Mouse (Mus musculus): ENCODE data around the gene Taf3. TPM values are rescaled to one million over a fixed set of nuclear protein-coding genes. Genes with fewer than 3 reads are reported as not detected.

Gene Taf3
- polyA plus RNA-seq, 1 experiment = 7.0 TPM

GRCm38 (mm10) chr2:9872682-9873081, 175.7 kb downstream of the Taf3 start:
- Histone ChIP-seq H3K4me3 (ENCODE audit: insufficient read depth, poor library complexity, severe bottlenecking) (no peak overlapping the region), H3K79me2 (ENCODE audit: control insufficient read depth, insufficient read depth) (peaks cover 11% of the 10 kb centered on the region), H3K36me3 (ENCODE audit: control insufficient read depth, insufficient read depth) (no peaks in the 10 kb centered on the region), H3K27me3 (ENCODE audit: control insufficient read depth, insufficient read depth, insufficient read length) (no peaks in the 10 kb centered on the region), H3ac (ENCODE audit: control insufficient read depth, insufficient read length, low read depth) (no peak overlapping the region), H3K79me3 (ENCODE audit: low read depth) (no peaks in the 10 kb centered on the region)
- TF ChIP-seq CTCF (IDR thresholded peaks at IDR 0.05; ENCODE audit: control insufficient read depth, insufficient read depth, insufficient read length) = no peak
- TF ChIP-seq FOSL1 (IDR thresholded peaks at IDR 0.05; ENCODE audit: insufficient read depth, low read length, poor library complexity, severe bottlenecking) = no peak
- TF ChIP-seq USF1 (IDR thresholded peaks at IDR 0.05; ENCODE audit: low read depth) = no peak
- no peak for TF ChIP-seq MAX (IDR thresholded peaks at IDR 0.05)
- TF ChIP-seq MYOD1 (IDR thresholded peaks at IDR 0.05; ENCODE audit: control insufficient read depth, insufficient read length, low read depth) = no peak
- no peak for TF ChIP-seq MYOG (IDR thresholded peaks at IDR 0.05; ENCODE audit: control insufficient read depth, extremely low read depth, insufficient read length)

DNA sequence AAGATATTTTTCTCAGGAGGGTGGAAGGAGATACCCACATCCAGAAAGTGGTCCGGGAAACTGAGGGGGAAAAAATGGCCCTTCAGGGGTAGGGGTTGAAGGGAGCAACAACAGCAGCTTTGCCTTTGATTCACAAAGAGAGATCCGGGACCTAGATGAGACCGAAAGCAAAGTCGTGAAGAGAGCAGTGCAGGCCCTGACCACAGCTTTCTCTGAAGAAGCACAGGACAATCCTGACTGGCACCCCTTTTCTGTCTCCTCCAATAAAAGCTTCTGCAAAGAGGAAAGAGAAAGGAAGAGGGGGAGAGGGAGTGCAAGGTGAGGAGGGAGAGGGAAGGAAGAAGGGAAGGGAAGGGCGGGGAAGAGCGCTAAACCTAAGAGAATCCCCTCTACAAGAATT, 176.6 kb downstream of the Taf3 start:
- Histone ChIP-seq H3ac (ENCODE audit: control insufficient read depth, insufficient read length, low read depth) (no peak overlapping the region), H3K4me3 (ENCODE audit: insufficient read depth, poor library complexity, severe bottlenecking) (no peak overlapping the region), H3K79me2 (ENCODE audit: control insufficient read depth, insufficient read depth) (peaks cover 4% of the 10 kb centered on the region), H3K79me3 (ENCODE audit: low read depth) (no peaks in the 10 kb centered on the region), H3K36me3 (ENCODE audit: control insufficient read depth, insufficient read depth) (no peaks in the 10 kb centered on the region), H3K27me3 (ENCODE audit: control insufficient read depth, insufficient read depth, insufficient read length) (no peaks in the 10 kb centered on the region)
- no peak for TF ChIP-seq MYOG (IDR thresholded peaks at IDR 0.05; ENCODE audit: control insufficient read depth, extremely low read depth, insufficient read length)
- no peak for TF ChIP-seq MAX (IDR thresholded peaks at IDR 0.05)

DNA sequence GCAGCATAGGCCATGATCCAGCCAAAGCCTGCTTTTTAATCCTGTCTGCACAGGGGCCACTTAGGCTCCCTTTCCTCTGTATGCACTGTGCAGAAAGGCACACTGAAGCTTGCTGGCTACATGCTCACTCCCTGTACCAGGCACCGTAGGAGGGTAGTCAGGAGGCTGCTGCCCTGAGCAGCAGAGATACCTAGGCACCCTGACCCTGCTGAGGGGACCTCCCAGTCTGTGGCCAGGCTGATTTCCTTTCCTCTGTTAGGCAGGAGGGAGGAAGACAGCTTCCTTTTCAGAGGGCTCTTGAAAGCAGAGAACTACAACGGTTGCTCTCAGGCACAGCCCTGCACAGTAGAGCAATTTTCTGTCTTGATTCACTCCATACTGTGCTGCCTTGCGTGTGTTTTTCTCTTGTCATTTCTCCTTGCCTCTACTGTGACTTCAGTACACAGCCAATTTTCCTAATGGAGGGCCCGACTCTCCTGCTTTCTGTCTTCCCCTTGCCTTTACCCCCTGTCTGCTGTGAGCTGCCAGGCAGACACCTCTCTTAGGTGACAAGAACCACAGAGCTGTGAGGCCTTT, 177.2 kb downstream of the Taf3 start:
- no peaks in the 10 kb centered on the region for H3K36me3 ChIP-seq (ENCODE audit: control insufficient read depth, insufficient read depth)
- H3ac ChIP-seq (ENCODE audit: control insufficient read depth, insufficient read length, low read depth) = no peak overlapping the region
- no peak for TF ChIP-seq CEBPB (IDR thresholded peaks at IDR 0.05; ENCODE audit: low read depth)
- no peak for TF ChIP-seq FOSL1 (IDR thresholded peaks at IDR 0.05; ENCODE audit: insufficient read depth, low read length, poor library complexity, severe bottlenecking)
- TF ChIP-seq CTCF (IDR thresholded peaks at IDR 0.05; ENCODE audit: control insufficient read depth, insufficient read depth, insufficient read length) = no peak
- no peak for TF ChIP-seq MAX (IDR thresholded peaks at IDR 0.05)
- TF ChIP-seq USF1 (IDR thresholded peaks at IDR 0.05; ENCODE audit: low read depth) = no peak
- no peak overlapping the region for H3K4me3 ChIP-seq (ENCODE audit: insufficient read depth, poor library complexity, severe bottlenecking)
- no peaks in the 10 kb centered on the region for H3K27me3 ChIP-seq (ENCODE audit: control insufficient read depth, insufficient read depth, insufficient read length)
- H3K79me2 ChIP-seq (ENCODE audit: control insufficient read depth, insufficient read depth) = no peaks in the 10 kb centered on the region
- H3K79me3 ChIP-seq (ENCODE audit: low read depth) = no peaks in the 10 kb centered on the region

DNA sequence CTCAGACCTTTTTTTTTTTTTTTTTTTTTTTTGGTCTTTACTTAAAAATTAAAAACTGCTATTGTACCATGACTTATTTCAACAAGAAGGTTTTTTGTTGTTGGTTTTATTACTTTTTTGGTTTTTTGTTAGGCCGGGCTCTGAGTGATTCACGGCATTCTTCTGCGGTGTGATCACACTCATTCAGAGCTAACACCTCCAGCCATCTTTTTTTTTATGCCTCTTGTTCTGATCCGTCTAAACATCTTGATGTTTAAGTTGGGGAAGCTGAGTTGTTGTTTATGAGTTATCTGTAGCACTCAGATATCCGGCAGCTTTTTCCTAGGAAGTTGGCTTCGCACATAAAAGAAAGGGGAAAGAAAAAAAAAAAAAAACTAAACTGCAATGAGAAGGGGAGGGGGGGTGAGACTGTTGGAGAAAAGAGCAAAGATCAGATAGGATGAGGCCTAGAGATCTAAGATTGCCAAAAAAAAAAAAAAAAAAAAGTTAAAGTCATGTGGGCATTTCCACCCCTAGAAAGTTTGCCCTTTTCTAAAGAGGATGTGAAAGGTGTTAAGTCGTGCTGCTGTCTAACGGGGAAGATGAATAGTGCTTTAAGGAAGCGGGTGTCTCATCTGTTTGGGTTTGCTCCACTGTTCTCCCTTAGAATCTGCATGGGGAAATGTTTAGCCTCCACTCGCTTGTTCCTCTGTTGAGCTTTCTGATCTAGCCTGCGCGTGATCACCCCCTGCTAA, 181.1 kb downstream of the Taf3 start:
- Histone ChIP-seq H3K79me2 (ENCODE audit: control insufficient read depth, insufficient read depth) (no peaks in the 10 kb centered on the region), H3ac (ENCODE audit: control insufficient read depth, insufficient read length, low read depth) (no peak overlapping the region), H3K27me3 (ENCODE audit: control insufficient read depth, insufficient read depth, insufficient read length) (no peaks in the 10 kb centered on the region), H3K36me3 (ENCODE audit: control insufficient read depth, insufficient read depth) (peaks cover 10% of the 10 kb centered on the region), H3K79me3 (ENCODE audit: low read depth) (no peaks in the 10 kb centered on the region), H3K4me3 (ENCODE audit: insufficient read depth, poor library complexity, severe bottlenecking) (no peak overlapping the region)
- TF ChIP-seq MAX (IDR thresholded peaks at IDR 0.05) (no peak), MYOG (IDR thresholded peaks at IDR 0.05; ENCODE audit: control insufficient read depth, extremely low read depth, insufficient read length) (no peak), MYOD1 (IDR thresholded peaks at IDR 0.05; ENCODE audit: control insufficient read depth, insufficient read length, low read depth) (no peak), USF1 (IDR thresholded peaks at IDR 0.05; ENCODE audit: low read depth) (no peak), CEBPB (IDR thresholded peaks at IDR 0.05; ENCODE audit: low read depth) (no peak), CTCF (IDR thresholded peaks at IDR 0.05; ENCODE audit: control insufficient read depth, insufficient read depth, insufficient read length) (no peak), FOSL1 (IDR thresholded peaks at IDR 0.05; ENCODE audit: insufficient read depth, low read length, poor library complexity, severe bottlenecking) (no peak)

Other genes starting within 250 kb of the Taf3 start
- gene 4930412O13Rik, start 167.3 kb downstream of the Taf3 start, polyA plus RNA-seq (2012; fragmentation: generic; extraction: Trizol) = not detected
- not detected for gene 9230102O04Rik, start 159.1 kb downstream of the Taf3 start, polyA plus RNA-seq (2012; fragmentation: generic; extraction: Trizol)
- 4.0 TPM for gene Gata3, start 158.6 kb downstream of the Taf3 start, polyA plus RNA-seq (2012; fragmentation: generic; extraction: Trizol)
- 526 TPM for gene Atp5c1, start 31.9 kb upstream of the Taf3 start, polyA plus RNA-seq (2012; fragmentation: generic; extraction: Trizol)
- gene Kin, start 32.0 kb upstream of the Taf3 start, polyA plus RNA-seq (2012; fragmentation: generic; extraction: Trizol) = 7.5 TPM
- not detected for gene Itih2, start 82.8 kb upstream of the Taf3 start, polyA plus RNA-seq (2012; fragmentation: generic; extraction: Trizol)
- gene Itih5, start 105.0 kb upstream of the Taf3 start, polyA plus RNA-seq (2012; fragmentation: generic; extraction: Trizol) = not detected